Mouse (Mus musculus) hindlimb bud, embryonic 11.5 days (tissue): ENCODE measurements at regions not wholly inside any gene's neighbourhood (a gene's known extent, or its start where the extent isn't known, plus 50 kb on each side); places are given as distances from the start of the nearest gene placed in this dataset.

Experiments used
- DNase-seq: peaks from one replicate; pipeline ENCODE4 v3.0.0-alpha.2; 2012; ENCODE audit warnings: low read depth, low spot score; ENCODE audit errors: extremely low spot score

DNA sequence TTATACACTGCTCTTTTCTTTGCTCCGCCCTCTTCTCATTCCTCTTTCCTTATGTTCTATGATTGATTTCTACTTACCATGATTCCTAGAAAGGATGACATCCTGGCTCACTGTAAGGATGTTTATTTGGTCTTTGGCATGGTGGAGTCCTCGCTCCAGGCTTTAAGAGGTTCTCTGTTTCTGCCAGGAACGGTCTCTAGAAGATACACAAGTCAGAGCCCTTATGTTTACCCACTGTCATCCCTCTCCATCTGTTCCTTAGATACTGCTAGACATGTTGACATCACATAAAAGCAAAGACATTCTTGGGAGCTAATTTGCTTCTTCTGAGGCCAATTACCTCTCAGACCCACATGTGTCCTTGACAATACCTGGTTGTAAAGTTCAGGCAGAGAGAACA is 552.9 kb downstream of the Gm16223 start:
- no peak for DNase-seq

DNA sequence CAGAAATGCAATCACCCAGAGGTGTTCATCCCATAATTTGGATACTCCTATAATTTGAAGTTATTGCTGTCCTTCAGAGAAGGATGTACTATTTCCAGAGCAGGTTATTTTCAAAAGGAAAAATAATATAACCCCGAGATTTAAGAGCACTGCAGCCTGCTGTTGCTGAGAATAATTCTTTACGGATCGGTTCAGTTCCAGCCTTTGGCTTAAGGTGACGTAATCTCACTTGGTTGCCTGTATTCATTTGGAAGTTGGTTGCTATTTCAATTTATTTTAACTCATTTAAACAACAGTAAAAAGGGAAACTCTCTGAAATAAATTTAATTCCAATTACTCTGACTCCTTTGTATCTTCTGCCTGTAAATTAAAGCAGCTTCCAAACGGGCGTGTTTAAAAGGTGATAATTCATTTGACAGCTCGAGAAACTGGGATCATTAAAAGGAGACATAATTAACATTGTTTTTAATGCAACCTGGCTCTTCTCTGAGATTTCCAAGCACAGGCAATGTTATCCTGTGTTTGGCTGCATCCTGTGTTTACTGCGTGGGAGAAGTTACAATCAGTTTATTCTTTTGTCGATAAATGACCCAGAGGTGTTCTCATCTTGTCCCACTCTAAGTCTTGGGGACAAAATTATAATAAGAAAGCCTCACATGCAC is 568.5 kb downstream of the Gm16223 start:
- no peak for DNase-seq

DNA sequence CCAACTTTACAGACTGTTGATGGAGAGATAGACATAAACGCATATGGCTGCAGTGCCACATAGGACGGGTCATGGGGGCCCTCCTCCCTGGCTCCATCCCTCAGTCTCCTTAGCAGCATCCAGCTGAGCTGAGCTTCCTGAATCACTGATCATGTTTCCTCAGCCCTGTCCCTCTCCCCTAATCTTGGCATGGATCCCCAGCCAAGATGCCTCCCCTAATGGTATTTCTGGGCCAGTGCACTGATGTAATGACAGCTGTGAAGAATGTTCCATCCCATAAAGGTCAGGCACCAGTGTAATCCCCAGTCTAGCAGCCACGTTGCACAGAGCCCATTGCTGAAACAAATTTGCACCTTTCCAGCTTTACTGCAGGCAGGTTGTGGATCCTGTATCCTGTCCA is 576.5 kb upstream of the Cpeb2 start:
- DNase-seq = no peak

GRCm38 (mm10) chr5:42659994-42660393 is 573.0 kb upstream of the Cpeb2 start:
- no peak for DNase-seq

- no peak for DNase-seq
These were observed 553.4 kb upstream of the Cpeb2 start for GRCm38 (mm10) chr5:42679617-42680016.

DNA sequence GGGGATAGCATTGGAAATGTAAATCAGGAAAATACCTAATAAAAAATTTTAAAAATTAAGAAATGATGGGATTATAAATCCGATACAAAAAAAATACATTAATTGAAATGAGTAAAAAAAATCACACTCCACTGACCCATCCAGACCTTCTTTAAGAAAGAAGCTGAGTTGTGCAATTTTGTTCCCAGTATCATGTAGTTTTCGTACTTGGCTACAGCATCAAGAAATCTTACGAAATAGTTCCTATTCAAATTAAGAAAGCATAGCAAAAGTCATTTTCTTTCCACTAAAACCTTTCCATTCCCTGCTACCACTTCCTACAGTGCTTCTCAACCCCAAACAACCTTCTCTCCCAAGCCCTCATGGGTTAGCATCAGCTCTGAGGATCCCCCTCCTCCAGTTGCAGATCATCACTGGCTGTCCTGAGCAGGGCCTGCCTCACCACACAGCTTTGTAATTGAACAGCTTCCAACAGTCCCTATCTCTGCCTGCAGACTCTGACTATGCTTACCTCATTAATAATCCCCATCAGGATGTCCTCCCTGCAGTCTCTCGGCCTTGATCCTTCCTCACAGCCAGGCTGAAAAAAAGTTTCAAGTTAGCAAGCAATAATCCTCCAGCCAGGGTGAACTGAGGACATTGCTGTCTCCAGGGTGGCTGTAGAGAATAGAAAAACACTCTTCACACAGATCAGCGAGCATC is 547.5 kb upstream of the Cpeb2 start:
- DNase-seq = no peak

- DNase-seq = no peak
These were observed 545.8 kb upstream of the Cpeb2 start for GRCm38 (mm10) chr5:42687176-42687575.
